Mouse (Mus musculus): ENCODE data around the gene Mov10.
A peak's percentile ranks its signal among the peaks of the same experiment; 100 is the strongest.

DNA sequence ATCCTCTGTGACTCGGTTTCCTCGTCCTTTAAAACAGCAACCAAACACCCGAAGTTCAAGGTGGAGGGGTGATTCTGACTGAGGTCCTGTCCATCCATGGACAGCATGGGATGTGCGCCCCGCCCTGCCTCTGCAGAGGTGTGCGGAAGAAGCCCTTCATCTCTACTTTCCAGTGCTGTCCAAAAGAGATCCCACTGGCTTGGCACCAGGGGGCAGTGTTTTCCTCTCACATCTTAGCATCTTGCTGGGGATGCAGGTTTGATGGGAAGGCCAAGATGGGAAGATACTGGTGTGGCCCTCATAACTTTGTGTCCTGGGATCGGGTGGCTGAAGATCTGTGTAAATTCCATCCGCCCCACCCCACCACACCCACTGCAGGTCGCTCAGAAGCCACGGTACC is 48.3 kb downstream of the Mov10 start:
- TF ChIP-seq CTCF (conservative IDR thresholded peaks at IDR 0.05 in 1 of 2, IDR thresholded peaks at IDR 0.05 in 1 of 2; ENCODE audit: low read depth in 2 of 2, low read length in 2 of 2) = peak in 1 of 2 experiments; percentile 73; a peak in 3 of 4 replicates
- no peak for TF ChIP-seq MXI1 (IDR thresholded peaks at IDR 0.05; ENCODE audit: low read depth, low read length)
- TF ChIP-seq MAX (IDR thresholded peaks at IDR 0.05; ENCODE audit: low read length) = no peak
- TF ChIP-seq ETS1 (conservative IDR thresholded peaks at IDR 0.05; ENCODE audit: low read depth, low read length) = no peak
- no peak for TF ChIP-seq E2F4 (IDR thresholded peaks at IDR 0.05; ENCODE audit: insufficient replicate concordance, low read depth, low read length)
- TF ChIP-seq POLR2A (IDR thresholded peaks at IDR 0.05; ENCODE audit: low read depth, low read length) = no peak
- TF ChIP-seq EP300 (IDR thresholded peaks at IDR 0.05; ENCODE audit: low read length) = no peak
